Mouse (Mus musculus) thymus, adult 2 months (tissue): Measurements from ENCODE around the gene Ptpa.

ENCODE experiments used
- CTCF ChIP-seq: fragments of 200-500 bp; IDR thresholded peaks from 2 replicates; pipeline ENCODE4 v1.5.1; 2012; ENCODE audit warnings: mild to moderate bottlenecking, control low read depth, low read length, moderate library complexity, borderline replicate concordance; ENCODE audit not compliant: control insufficient read depth, poor library complexity, insufficient read depth; ENCODE audit errors: extremely low read depth
- POLR2A ChIP-seq: fragments of 200-500 bp; IDR thresholded peaks from 2 replicates; pipeline ENCODE4 v1.6.1; 2012; ENCODE audit warnings: mild to moderate bottlenecking, low read length, control low read depth, moderate library complexity; ENCODE audit not compliant: control insufficient read depth, poor library complexity, insufficient read depth; ENCODE audit errors: extremely low read depth

DNA sequence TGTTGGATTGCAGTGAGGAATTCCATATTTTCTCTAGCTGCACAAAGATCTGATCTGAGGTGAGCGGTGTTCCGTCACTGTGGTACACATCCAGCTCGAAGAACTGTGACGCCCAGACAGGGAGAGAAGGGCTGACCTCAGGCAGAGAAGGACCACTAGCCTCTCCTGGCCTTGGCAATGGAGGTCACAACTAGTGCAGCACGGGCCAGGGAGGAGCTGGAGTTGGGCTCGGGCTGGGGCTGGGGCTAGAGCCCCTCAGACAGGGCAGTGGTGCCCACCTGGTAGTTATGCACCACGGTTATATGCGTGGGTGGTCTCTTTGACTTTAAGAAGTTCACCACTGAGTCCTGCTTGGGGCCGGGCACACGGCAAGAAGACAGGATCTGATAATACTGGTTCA is 8.1 kb upstream of the Ptpa start:
- TF ChIP-seq CTCF (no peak), POLR2A (no peak)
